Mouse (Mus musculus): ENCODE results near the gene Akap2. TPM values are rescaled to one million over a fixed set of nuclear protein-coding genes. Genes with fewer than 3 reads are reported as not detected.

The Akap2 gene
- polyA plus RNA-seq, 2 experiments, result 0.76 to 1.5 TPM

GRCm38 (mm10) chr4:57832318-57832717 lies 114.9 kb downstream of the Akap2 start:
- Histone ChIP-seq H3K36me3 (replicated peaks; ENCODE audit: control insufficient read depth, insufficient read depth, low read depth) (no peaks in the 10 kb centered on the region), H3K4me2 (ENCODE audit: low read depth) (no peak overlapping the region), H3K9me3 (ENCODE audit: control insufficient read depth, low read length) (no peaks in the 10 kb centered on the region), H3K27ac (no peak overlapping the region), H3K4me1 (replicated peaks; ENCODE audit: control insufficient read depth in 2 of 2, insufficient read depth in 2 of 2, low read length in 1 of 2) (no peaks in the 10 kb centered on the region; a peak in 1 of 4 replicates), H3K4me3 (ENCODE audit: insufficient read depth in 1 of 2, low read depth in 2 of 2, low read length in 2 of 2) (no peak overlapping the region), H3K9ac (replicated peaks) (no peak overlapping the region), H3K27me3 (ENCODE audit: control insufficient read depth, insufficient read depth, low read length) (no peaks in the 10 kb centered on the region)
- DNase-seq (ENCODE audit: low read depth in 3 of 3, low spot score in 3 of 3) (no peak), ATAC-seq (ENCODE audit: insufficient read depth) (no peak)
- WGBS (ENCODE audit: insufficient replicate concordance), result 34% methylated on average over 7 of the region's 7 CpGs
- TF ChIP-seq EP300 (IDR thresholded peaks at IDR 0.05; ENCODE audit: low read depth), result no peak
- TF ChIP-seq CTCF (IDR thresholded peaks at IDR 0.05; ENCODE audit: low read depth), result no peak

GRCm38 (mm10) chr4:57833060-57833459 lies 115.6 kb downstream of the Akap2 start:
- DNase-seq (ENCODE audit: low read depth in 3 of 3, low spot score in 3 of 3), result no peak
- no peak overlapping the region for H3K4me3 ChIP-seq (ENCODE audit: insufficient read depth in 1 of 2, low read depth in 2 of 2, low read length in 2 of 2)
- no peaks in the 10 kb centered on the region; a peak in 1 of 4 replicates for H3K4me1 ChIP-seq (replicated peaks; ENCODE audit: control insufficient read depth in 2 of 2, insufficient read depth in 2 of 2, low read length in 1 of 2)
- TF ChIP-seq CTCF (IDR thresholded peaks at IDR 0.05; ENCODE audit: low read depth) (no peak), EP300 (IDR thresholded peaks at IDR 0.05; ENCODE audit: low read depth) (no peak)
- H3K36me3 ChIP-seq (replicated peaks; ENCODE audit: control insufficient read depth, insufficient read depth, low read depth), result no peaks in the 10 kb centered on the region
- 45% methylated on average over 4 of the region's 4 CpGs for WGBS (ENCODE audit: insufficient replicate concordance)
- ATAC-seq (ENCODE audit: insufficient read depth), result no peak
- no peak overlapping the region for H3K9ac ChIP-seq (replicated peaks)
- H3K9me3 ChIP-seq (ENCODE audit: control insufficient read depth, low read length), result no peaks in the 10 kb centered on the region
- H3K4me2 ChIP-seq (ENCODE audit: low read depth), result no peak overlapping the region
- H3K27me3 ChIP-seq (ENCODE audit: control insufficient read depth, insufficient read depth, low read length), result no peaks in the 10 kb centered on the region
- no peak overlapping the region for H3K27ac ChIP-seq

GRCm38 (mm10) chr4:57834141-57834540 lies 116.7 kb downstream of the Akap2 start:
- ATAC-seq (ENCODE audit: insufficient read depth) (no peak), DNase-seq (ENCODE audit: low read depth in 3 of 3, low spot score in 3 of 3) (no peak)
- Histone ChIP-seq H3K4me3 (ENCODE audit: insufficient read depth in 1 of 2, low read depth in 2 of 2, low read length in 2 of 2) (no peak overlapping the region), H3K27ac (no peak overlapping the region), H3K27me3 (ENCODE audit: control insufficient read depth, insufficient read depth, low read length) (no peaks in the 10 kb centered on the region), H3K4me2 (ENCODE audit: low read depth) (no peak overlapping the region), H3K9ac (replicated peaks) (no peak overlapping the region), H3K4me1 (replicated peaks; ENCODE audit: control insufficient read depth in 2 of 2, insufficient read depth in 2 of 2, low read length in 1 of 2) (no peaks in the 10 kb centered on the region; a peak in 1 of 4 replicates), H3K9me3 (ENCODE audit: control insufficient read depth, low read length) (no peaks in the 10 kb centered on the region), H3K36me3 (replicated peaks; ENCODE audit: control insufficient read depth, insufficient read depth, low read depth) (no peaks in the 10 kb centered on the region)
- 52% methylated on average over 4 of the region's 4 CpGs for WGBS (ENCODE audit: insufficient replicate concordance)
- TF ChIP-seq EP300 (IDR thresholded peaks at IDR 0.05; ENCODE audit: low read depth) (no peak), CTCF (IDR thresholded peaks at IDR 0.05; ENCODE audit: low read depth) (no peak)

- DNase-seq (ENCODE audit: low read depth in 3 of 3, low spot score in 3 of 3), result no peak
- TF ChIP-seq EP300 (IDR thresholded peaks at IDR 0.05; ENCODE audit: low read depth), result no peak
- TF ChIP-seq CTCF (IDR thresholded peaks at IDR 0.05; ENCODE audit: low read depth), result no peak
- ATAC-seq (ENCODE audit: insufficient read depth), result no peak
- Histone ChIP-seq H3K4me2 (ENCODE audit: low read depth) (no peak overlapping the region), H3K27me3 (ENCODE audit: control insufficient read depth, insufficient read depth, low read length) (no peaks in the 10 kb centered on the region), H3K4me1 (replicated peaks; ENCODE audit: control insufficient read depth in 2 of 2, insufficient read depth in 2 of 2, low read length in 1 of 2) (peaks cover 0 to 3% of the 10 kb centered on the region in 2 experiments; a peak in 1 of 4 replicates), H3K36me3 (replicated peaks; ENCODE audit: control insufficient read depth, insufficient read depth, low read depth) (no peaks in the 10 kb centered on the region), H3K9ac (replicated peaks) (no peak overlapping the region), H3K9me3 (ENCODE audit: control insufficient read depth, low read length) (no peaks in the 10 kb centered on the region), H3K4me3 (ENCODE audit: insufficient read depth in 1 of 2, low read depth in 2 of 2, low read length in 2 of 2) (no peak overlapping the region), H3K27ac (no peak overlapping the region)
- 58% methylated on average over 9 of the region's 9 CpGs for WGBS (ENCODE audit: insufficient replicate concordance)
Observed at GRCm38 (mm10) chr4:57837089-57837488, 119.6 kb downstream of the Akap2 start.

- H3K9ac ChIP-seq (replicated peaks), result no peak overlapping the region
- H3K4me2 ChIP-seq (ENCODE audit: low read depth), result no peak overlapping the region
- H3K27ac ChIP-seq, result no peak overlapping the region
- 0 out of 4 replicates have a peak, but pooled peaks cover 0 to 3% of the 10 kb centered on the region in 2 experiments for H3K4me1 ChIP-seq (replicated peaks; ENCODE audit: control insufficient read depth in 2 of 2, insufficient read depth in 2 of 2, low read length in 1 of 2)
- no peak for TF ChIP-seq EP300 (IDR thresholded peaks at IDR 0.05; ENCODE audit: low read depth)
- no peak for TF ChIP-seq CTCF (IDR thresholded peaks at IDR 0.05; ENCODE audit: low read depth)
- ATAC-seq (ENCODE audit: insufficient read depth), result no peak
- H3K4me3 ChIP-seq (ENCODE audit: insufficient read depth in 1 of 2, low read depth in 2 of 2, low read length in 2 of 2), result no peak overlapping the region
- H3K9me3 ChIP-seq (ENCODE audit: control insufficient read depth, low read length), result no peaks in the 10 kb centered on the region
- WGBS (ENCODE audit: insufficient replicate concordance), result 30% methylated on average over 4 of the region's 4 CpGs
- H3K36me3 ChIP-seq (replicated peaks; ENCODE audit: control insufficient read depth, insufficient read depth, low read depth), result no peaks in the 10 kb centered on the region
- H3K27me3 ChIP-seq (ENCODE audit: control insufficient read depth, insufficient read depth, low read length), result no peaks in the 10 kb centered on the region
- no peak for DNase-seq (ENCODE audit: low read depth in 3 of 3, low spot score in 3 of 3)
Observed at GRCm38 (mm10) chr4:57839343-57839742, 121.9 kb downstream of the Akap2 start.

Measured in liver, embryonic 14.5 days (tissue).